Mouse (Mus musculus) heart, embryonic 11.5 days (tissue): Measurements from ENCODE around the gene Vangl2. TPM values are rescaled to one million over a fixed set of nuclear protein-coding genes. Genes with fewer than 3 reads are reported as not detected.

ENCODE experiments used
- ATAC-seq: fragments of 200-750 bp; cut with Nextera tagmentation; replicated peaks from 2 replicates; pipeline ENCODE4 v1.8.0; 2017; ENCODE audit warnings: moderate library complexity; ENCODE audit not compliant: insufficient number of reproducible peaks, low FRiP score, low TSS enrichment
- H3K27ac ChIP-seq: fragments of 300-500 bp; sonication (generic); 2 replicates; pipeline ENCODE4 v1.5.1; 2014; ENCODE audit warnings: mild to moderate bottlenecking, low read depth, low read length
- H3K27me3 ChIP-seq: fragments of 300-500 bp; sonication (generic); 2 replicates; pipeline ENCODE4 v1.6.1; 2014; ENCODE audit warnings: mild to moderate bottlenecking, low read length, mixed read lengths; ENCODE audit not compliant: control insufficient read depth, insufficient read depth
- H3K36me3 ChIP-seq: fragments of 300-500 bp; sonication (generic); 2 replicates; pipeline ENCODE4 v1.6.1; 2014; ENCODE audit warnings: mild to moderate bottlenecking, low read length, moderate library complexity, mixed read lengths; ENCODE audit not compliant: control insufficient read depth, insufficient read depth
- H3K4me1 ChIP-seq: fragments of 300-500 bp; sonication (generic); 2 replicates; pipeline ENCODE4 v1.6.1; 2014; ENCODE audit warnings: low read length; ENCODE audit not compliant: control insufficient read depth, insufficient read depth
- H3K4me2 ChIP-seq: fragments of 300-500 bp; sonication (generic); 2 replicates; pipeline ENCODE4 v1.6.1; 2014; ENCODE audit warnings: mild to moderate bottlenecking, moderate library complexity
- H3K4me3 ChIP-seq: fragments of 300-500 bp; sonication (generic); 2 replicates; pipeline ENCODE4 v1.5.1; 2014; ENCODE audit warnings: low read depth, low read length
- H3K9ac ChIP-seq: fragments of 300-500 bp; sonication (generic); 2 replicates; pipeline ENCODE4 v1.6.1; 2014; ENCODE audit warnings: mild to moderate bottlenecking, low read depth, low read length, moderate library complexity
- H3K9me3 ChIP-seq: fragments of 300-500 bp; sonication (generic); replicated peaks from 2 replicates; pipeline ENCODE4 v1.6.1; 2016; ENCODE audit warnings: low read length; ENCODE audit not compliant: control insufficient read depth
- WGBS: fragments of 180-500 bp; shearing (Covaris S2); extraction: QIAGEN DNeasy Blood & Tissue Kit; methylation state at CpG from one replicate; pipeline ENCODE4 v1.1.7; 2014; ENCODE audit not compliant: insufficient replicate concordance; 5-methylcytosine and 5-hydroxymethylcytosine counted together
- polyA plus RNA-seq: library from polyadenylated mRNA; unstranded; fragments of >200 nt; fragmentation: Nextera tagmentation; extraction: Ambion mirVana; gene quantifications from 2 replicates; pipeline ENCODE4 v1.2.1, GENCODE M21; 2014

Gene Vangl2
- polyA plus RNA-seq, 1 experiment from 2014 or later, result 10.4 TPM

- no peak overlapping the region for H3K4me3 ChIP-seq
- no peak overlapping the region for H3K27ac ChIP-seq
- no peak for ATAC-seq
- no peak overlapping the region for H3K4me2 ChIP-seq
- H3K27me3 ChIP-seq, result no peaks in the 10 kb centered on the region
- no peaks in the 10 kb centered on the region for H3K9me3 ChIP-seq
- H3K36me3 ChIP-seq, result no peaks in the 10 kb centered on the region
- H3K4me1 ChIP-seq, result no peaks in the 10 kb centered on the region
- H3K9ac ChIP-seq, result no peak overlapping the region
- 46% methylated on average over 3 of the region's 3 CpGs for WGBS
These were observed 44.8 kb downstream of the Vangl2 start for GRCm38 (mm10) chr1:171983372-171984001.

- Histone ChIP-seq H3K4me1 (no peaks in the 10 kb centered on the region), H3K36me3 (no peaks in the 10 kb centered on the region), H3K4me3 (no peak overlapping the region), H3K27me3 (no peaks in the 10 kb centered on the region), H3K4me2 (no peak overlapping the region), H3K9me3 (no peaks in the 10 kb centered on the region), H3K27ac (no peak overlapping the region), H3K9ac (no peak overlapping the region)
- no peak for ATAC-seq
- 54% methylated on average over 4 of the region's 4 CpGs for WGBS
These were observed 45.5 kb downstream of the Vangl2 start for GRCm38 (mm10) chr1:171982740-171983139.

GRCm38 (mm10) chr1:171982170-171982569, 46.1 kb downstream of the Vangl2 start:
- no peaks in the 10 kb centered on the region for H3K27me3 ChIP-seq
- WGBS, result 64% methylated on average over 5 of the region's 5 CpGs
- ATAC-seq, result no peak
- H3K4me3 ChIP-seq, result no peak overlapping the region
- no peak overlapping the region for H3K27ac ChIP-seq
- H3K4me2 ChIP-seq, result no peak overlapping the region
- no peak overlapping the region for H3K9ac ChIP-seq
- H3K36me3 ChIP-seq, result no peaks in the 10 kb centered on the region
- H3K9me3 ChIP-seq, result no peaks in the 10 kb centered on the region
- H3K4me1 ChIP-seq, result no peaks in the 10 kb centered on the region

- no peak for ATAC-seq
- 88% methylated on average over 13 of the region's 13 CpGs for WGBS
- Histone ChIP-seq H3K4me1 (no peaks in the 10 kb centered on the region), H3K27ac (no peak overlapping the region), H3K27me3 (no peaks in the 10 kb centered on the region), H3K36me3 (no peaks in the 10 kb centered on the region), H3K9ac (no peak overlapping the region), H3K4me3 (no peak overlapping the region), H3K9me3 (no peaks in the 10 kb centered on the region), H3K4me2 (no peak overlapping the region)
These were observed 48.1 kb downstream of the Vangl2 start for GRCm38 (mm10) chr1:171979969-171980730.

GRCm38 (mm10) chr1:171977891-171978290, 50.4 kb downstream of the Vangl2 start:
- no peaks in the 10 kb centered on the region for H3K9me3 ChIP-seq
- H3K36me3 ChIP-seq, result no peaks in the 10 kb centered on the region
- no peak overlapping the region for H3K4me3 ChIP-seq
- no peaks in the 10 kb centered on the region for H3K27me3 ChIP-seq
- H3K27ac ChIP-seq, result no peak overlapping the region
- H3K9ac ChIP-seq, result no peak overlapping the region
- ATAC-seq, result no peak
- H3K4me1 ChIP-seq, result no peaks in the 10 kb centered on the region
- WGBS, result 83% methylated on average over 2 of the region's 2 CpGs
- no peak overlapping the region for H3K4me2 ChIP-seq

GRCm38 (mm10) chr1:171976826-171977539, 51.3 kb downstream of the Vangl2 start:
- ATAC-seq, result no peak
- 86% methylated on average over 14 of the region's 14 CpGs for WGBS

GRCm38 (mm10) chr1:171975831-171976230, 52.4 kb downstream of the Vangl2 start:
- Histone ChIP-seq H3K27me3 (no peaks in the 10 kb centered on the region), H3K4me1 (no peaks in the 10 kb centered on the region), H3K4me2 (no peak overlapping the region), H3K36me3 (no peaks in the 10 kb centered on the region), H3K9ac (no peak overlapping the region), H3K9me3 (no peaks in the 10 kb centered on the region), H3K27ac (no peak overlapping the region), H3K4me3 (no peak overlapping the region)
- no peak for ATAC-seq
- 68% methylated on average over 4 of the region's 4 CpGs for WGBS

More at GRCm38 (mm10) chr1:171976826-171977539, 51.3 kb downstream of the Vangl2 start:
- Histone ChIP-seq H3K9ac (no peak overlapping the region), H3K4me1 (no peaks in the 10 kb centered on the region), H3K4me2 (no peak overlapping the region), H3K27ac (no peak overlapping the region), H3K4me3 (no peak overlapping the region), H3K9me3 (no peaks in the 10 kb centered on the region), H3K27me3 (no peaks in the 10 kb centered on the region), H3K36me3 (no peaks in the 10 kb centered on the region)

GRCm38 (mm10) chr1:171975377-171975776, 52.9 kb downstream of the Vangl2 start:
- no peak overlapping the region for H3K4me3 ChIP-seq
- no peak overlapping the region for H3K9ac ChIP-seq
- no peaks in the 10 kb centered on the region for H3K36me3 ChIP-seq
- H3K4me2 ChIP-seq, result no peak overlapping the region
- no peak overlapping the region for H3K27ac ChIP-seq
- no peaks in the 10 kb centered on the region for H3K27me3 ChIP-seq
- H3K4me1 ChIP-seq, result no peaks in the 10 kb centered on the region
- WGBS, result 87% methylated on average over 9 of the region's 9 CpGs
- ATAC-seq, result no peak
- no peaks in the 10 kb centered on the region for H3K9me3 ChIP-seq
